Mouse (Mus musculus): ENCODE results near the gene Fsip1.

DNA sequence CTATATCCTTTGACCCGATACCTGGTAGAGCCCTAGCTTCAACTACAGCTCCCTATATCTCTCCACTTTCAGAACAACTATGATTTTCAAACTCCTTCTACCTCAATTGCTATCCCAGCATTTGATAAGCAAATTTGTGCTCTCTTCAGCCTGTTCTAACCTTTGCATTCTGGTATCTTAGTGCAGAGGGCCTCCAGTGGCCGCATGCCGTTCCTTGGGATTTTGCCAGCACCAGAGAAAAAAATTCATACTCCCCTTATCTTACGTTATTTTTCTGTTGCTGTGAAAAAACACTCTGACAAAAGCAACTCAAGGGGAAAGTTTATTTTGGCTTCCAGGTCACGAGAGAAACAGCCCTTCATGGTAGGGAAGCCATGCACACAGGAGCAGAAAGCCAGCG lies 173.1 kb downstream of the Fsip1 start:
- TF ChIP-seq POLR2A (IDR thresholded peaks at IDR 0.05; ENCODE audit: borderline replicate concordance, low read depth, low read length): no peak
- TF ChIP-seq CTCF (IDR thresholded peaks at IDR 0.05; ENCODE audit: low read depth, low read length): no peak
